Mouse (Mus musculus): ENCODE measurements at regions not wholly inside any gene's neighbourhood (a gene's known extent, or its start where the extent isn't known, plus 50 kb on each side); places are given as distances from the start of the nearest gene placed in this dataset.

- no peak for DNase-seq (ENCODE audit: low spot score in 2 of 2)
Observed at GRCm38 (mm10) chr16:78877941-78878340, 52.8 kb upstream of the Chodl start.

GRCm38 (mm10) chr16:78859006-78859405 lies 71.7 kb upstream of the Chodl start:
- DNase-seq (ENCODE audit: low spot score in 2 of 2): no peak

DNA sequence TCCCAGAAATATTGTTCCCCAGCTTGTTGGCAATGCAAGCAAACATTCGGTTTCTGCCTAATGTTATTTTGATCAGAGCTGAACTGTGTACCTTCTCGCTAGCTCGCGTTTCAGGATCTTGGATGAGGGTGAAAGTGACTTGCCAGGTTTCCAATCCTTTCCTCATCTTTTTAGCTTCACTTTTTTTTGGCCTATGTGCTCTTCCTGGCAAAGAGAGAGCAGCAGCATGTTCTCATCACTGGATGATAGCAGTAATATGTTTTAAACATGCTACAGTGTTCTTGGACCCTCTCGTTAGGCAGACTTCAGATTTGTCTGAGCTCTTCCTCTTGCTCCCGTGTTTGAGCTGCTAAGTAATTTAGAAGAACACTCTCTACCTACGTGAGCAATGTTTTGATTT lies 99.8 kb upstream of the Chodl start:
- no peak for DNase-seq (ENCODE audit: low spot score in 2 of 2)

DNA sequence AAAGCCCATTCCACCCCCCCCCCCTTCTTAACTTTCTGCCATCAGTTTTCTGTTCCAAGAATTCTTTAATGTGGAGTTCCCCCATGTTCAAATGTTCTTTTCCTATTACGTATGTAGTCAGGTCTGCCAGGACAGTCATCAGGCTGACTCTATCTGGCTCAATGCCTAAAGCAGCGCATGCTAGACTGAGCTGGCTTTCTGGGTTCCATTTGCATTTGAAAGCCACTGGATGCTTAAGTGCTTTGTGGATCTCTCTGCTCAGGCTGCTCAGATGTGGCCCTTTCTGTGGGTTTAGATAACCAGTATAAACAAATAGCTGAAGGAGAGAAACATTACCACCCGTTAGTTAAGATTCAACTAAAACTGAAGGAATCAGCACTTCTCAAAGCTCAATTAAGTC lies 103.0 kb upstream of the Chodl start:
- DNase-seq (ENCODE audit: low spot score in 2 of 2): no peak

- DNase-seq (ENCODE audit: low spot score in 2 of 2): no peak
Observed at GRCm38 (mm10) chr16:78790064-78790463, 140.7 kb upstream of the Chodl start.

GRCm38 (mm10) chr16:78759226-78759625 lies 171.5 kb upstream of the Chodl start:
- no peak for DNase-seq (ENCODE audit: low spot score in 2 of 2)

DNA sequence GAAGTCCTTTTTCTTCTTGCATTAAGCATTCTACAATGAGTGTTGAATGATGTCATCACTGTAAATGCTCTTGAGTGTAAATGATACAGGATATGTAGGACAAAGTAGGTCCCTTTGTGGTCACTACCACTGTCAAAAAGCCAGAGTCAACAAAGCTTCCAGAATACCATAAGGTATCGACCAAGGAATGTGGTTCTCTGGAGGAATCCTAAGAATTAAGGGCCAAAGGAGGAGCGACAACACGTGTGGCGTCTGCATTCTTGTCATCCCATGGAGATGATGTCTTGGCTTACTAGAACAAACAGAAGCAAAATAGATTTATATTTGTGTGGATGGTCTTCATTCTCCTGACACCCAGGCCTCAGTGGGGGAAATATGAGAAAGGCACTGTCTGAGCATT lies 161.4 kb upstream of the D16Ertd472e start:
- no peak for DNase-seq (ENCODE audit: low spot score in 2 of 2)

GRCm38 (mm10) chr16:78730583-78731501 lies 154.3 kb upstream of the D16Ertd472e start:
- DNase-seq (ENCODE audit: low spot score in 2 of 2): no peak

DNA sequence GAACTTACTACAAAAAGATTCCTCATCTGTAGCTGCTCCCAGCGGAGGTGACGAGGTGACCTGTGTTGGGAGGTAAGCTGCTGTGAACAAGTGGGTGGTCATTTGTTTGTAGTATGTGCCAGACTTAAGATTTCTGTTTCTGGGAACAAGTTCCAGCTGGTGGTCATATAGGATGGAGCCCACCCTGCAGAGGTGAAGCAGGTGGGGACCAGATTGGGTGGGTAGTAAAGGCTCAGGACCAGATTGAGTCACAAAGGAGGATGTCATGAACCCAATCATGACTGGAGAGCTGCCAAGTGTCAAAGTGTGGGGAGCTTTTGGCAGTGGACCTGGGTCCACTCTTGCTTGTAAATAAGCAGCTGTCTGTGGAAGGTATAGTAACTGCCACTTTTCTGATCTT lies 149.0 kb upstream of the D16Ertd472e start:
- no peak for DNase-seq (ENCODE audit: low spot score in 2 of 2)

GRCm38 (mm10) chr16:78709943-78710342 lies 133.4 kb upstream of the D16Ertd472e start:
- no peak for DNase-seq (ENCODE audit: low spot score in 2 of 2)

GRCm38 (mm10) chr16:78707566-78707965 lies 131.1 kb upstream of the D16Ertd472e start:
- DNase-seq (ENCODE audit: low spot score in 2 of 2): no peak

DNA sequence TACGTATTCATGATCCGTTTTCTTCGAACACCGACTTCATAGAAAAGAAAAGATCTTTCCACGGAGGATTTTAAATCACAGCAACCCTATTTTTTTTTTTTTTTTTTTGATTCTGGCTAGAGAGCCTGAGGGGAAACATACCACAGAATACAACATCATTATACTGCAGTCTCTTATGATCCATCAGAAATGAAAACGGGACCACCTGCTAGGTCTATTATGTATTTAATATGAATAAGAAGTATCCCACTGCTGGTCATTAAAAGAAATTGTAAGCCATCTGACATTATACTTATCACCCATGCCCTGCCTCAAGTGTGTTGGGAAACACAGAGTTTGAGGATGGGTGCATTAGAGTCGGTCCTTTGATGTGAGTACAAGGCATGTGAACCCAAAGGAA lies 130.7 kb upstream of the D16Ertd472e start:
- no peak for DNase-seq (ENCODE audit: low spot score in 2 of 2)

DNA sequence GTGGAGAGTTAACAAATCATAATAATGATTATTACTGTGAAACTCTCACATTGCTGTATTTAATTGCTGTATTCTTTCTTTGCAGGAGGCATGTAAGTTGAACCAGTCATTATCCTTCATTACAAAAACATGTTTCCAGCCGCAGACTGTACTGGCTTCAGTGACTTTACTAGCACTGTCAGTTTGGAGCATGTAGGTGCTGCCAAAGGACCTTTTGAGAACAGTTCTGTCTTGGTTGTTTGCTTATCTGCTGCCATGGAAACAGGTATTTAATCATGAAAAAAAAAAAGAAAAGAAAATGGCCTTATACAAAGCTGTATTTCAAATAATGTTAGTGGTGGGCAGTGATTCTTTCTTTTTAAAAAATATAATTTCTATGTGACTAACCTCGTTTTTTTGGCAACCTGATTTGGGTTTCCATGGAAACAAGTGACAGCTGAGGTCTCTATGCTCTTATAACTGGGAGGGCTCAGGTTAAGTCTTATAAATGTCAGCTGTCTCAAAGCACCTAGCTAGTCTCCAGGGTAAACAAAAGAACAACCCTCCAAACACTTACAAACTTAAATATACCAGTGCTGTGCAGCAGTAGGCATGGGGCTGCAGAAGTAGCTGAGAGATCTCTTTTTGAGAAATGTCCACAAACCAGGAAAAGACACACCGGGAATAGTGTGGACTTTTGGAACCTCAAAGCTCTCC lies 121.2 kb upstream of the D16Ertd472e start:
- no peak for DNase-seq (ENCODE audit: low spot score in 2 of 2)

DNA sequence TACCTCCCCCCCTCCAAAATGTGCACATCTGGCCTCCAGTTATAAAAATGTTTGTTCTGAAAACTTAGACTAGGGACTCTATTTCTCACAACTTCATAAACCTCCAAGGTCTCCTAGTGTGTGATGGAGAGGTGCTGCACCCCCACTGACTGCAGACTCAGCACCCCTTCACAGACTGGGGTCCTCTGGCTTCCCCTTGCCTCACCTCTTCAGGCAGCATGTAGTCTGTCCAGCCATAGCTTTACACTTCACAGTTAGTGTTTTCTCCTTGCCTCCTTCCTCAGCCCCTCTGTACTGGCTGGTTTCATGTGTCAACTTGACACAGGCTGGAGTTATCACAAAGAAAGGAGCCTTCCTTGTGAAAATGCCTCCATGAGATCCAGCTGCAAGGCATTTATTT lies 111.7 kb upstream of the D16Ertd472e start:
- no peak for DNase-seq (ENCODE audit: low spot score in 2 of 2)

DNA sequence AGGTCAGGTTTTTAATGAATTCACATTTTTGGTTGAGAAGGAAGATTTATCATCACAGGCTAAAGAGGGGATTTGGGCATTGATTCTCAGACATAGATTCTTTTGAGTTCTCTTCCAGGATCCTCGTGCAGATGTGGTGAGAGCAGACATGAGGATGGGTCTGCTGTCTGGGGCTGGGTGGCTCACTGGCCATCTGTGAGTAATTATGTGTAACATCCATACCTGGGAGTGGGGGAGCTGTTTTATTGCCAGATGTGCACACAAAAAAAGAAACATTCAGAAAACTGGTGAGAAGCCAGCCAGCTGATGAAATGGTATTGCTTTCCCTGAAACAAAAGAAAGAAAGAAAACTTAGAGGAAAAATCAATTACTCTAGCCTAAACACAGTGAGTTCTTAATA lies 108.7 kb upstream of the D16Ertd472e start:
- no peak for DNase-seq (ENCODE audit: low spot score in 2 of 2)

DNA sequence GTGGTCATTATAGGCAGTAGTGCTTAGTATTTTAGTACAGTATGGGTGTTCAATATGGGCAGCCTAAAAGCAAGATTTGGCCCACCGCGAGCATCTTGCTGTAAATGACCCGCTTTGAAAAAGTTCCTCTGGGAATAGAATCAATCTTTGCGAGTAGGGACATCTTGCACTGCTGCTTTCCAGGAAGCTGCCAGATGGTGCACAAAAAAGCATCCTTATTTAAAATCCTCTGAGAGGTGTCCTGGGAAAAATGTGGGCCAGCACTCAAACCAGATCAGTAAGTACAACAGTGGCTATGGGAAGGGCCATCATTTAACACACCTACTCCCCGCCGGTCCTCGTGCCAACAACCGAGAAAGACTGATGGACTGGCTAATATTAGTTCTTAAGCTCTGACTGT lies 107.5 kb upstream of the D16Ertd472e start:
- peak; percentile 6 to 8 for DNase-seq (ENCODE audit: low spot score in 2 of 2)

- DNase-seq (ENCODE audit: low spot score in 2 of 2): no peak
Observed at GRCm38 (mm10) chr16:78661126-78661525, 84.6 kb upstream of the D16Ertd472e start.

DNA sequence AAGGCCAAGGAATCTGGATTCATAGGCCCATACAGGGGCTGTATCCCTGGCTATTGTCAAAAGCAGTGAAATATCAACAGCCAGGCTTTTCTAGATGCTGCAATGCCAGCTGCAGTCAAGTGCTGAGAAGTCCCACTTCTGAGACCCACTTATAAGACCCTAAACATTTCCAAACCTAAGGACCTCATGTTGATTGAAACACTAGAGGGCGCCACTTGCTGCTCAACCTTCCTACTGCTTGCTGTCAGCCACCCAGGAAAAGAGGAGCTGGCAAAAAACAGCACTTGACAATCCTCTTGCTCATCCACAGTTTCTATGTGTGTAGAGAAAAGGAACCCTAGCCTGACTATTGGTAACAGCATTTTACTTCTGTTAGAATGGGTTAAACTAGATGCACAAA lies 68.2 kb upstream of the D16Ertd472e start:
- no peak for DNase-seq (ENCODE audit: low spot score in 2 of 2)

GRCm38 (mm10) chr16:78641717-78642116 lies 65.2 kb upstream of the D16Ertd472e start:
- DNase-seq (ENCODE audit: low spot score in 2 of 2): no peak

- DNase-seq (ENCODE audit: low spot score in 2 of 2): no peak
Observed at GRCm38 (mm10) chr16:78641205-78641604, 64.7 kb upstream of the D16Ertd472e start.

DNA sequence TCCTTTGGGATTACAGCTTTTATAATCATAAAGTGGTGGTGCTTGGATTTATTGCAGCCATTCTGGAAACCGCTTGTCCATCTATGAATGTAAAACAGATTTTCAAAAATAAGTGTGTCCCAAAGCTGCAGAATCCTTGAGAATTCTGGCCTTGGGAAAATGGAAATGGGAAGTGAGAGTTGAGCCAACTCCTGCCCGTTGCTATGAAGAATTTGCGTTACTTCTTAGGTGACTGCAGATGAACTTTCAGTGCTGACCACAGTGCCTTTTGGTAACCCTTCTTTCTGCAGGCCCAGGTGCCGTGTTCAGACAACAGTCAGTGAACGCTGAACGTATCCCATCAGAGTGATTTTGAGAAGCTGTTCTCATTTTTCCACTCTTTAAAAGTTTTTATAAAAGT lies 60.9 kb upstream of the D16Ertd472e start:
- DNase-seq (ENCODE audit: low spot score in 2 of 2): no peak

DNA sequence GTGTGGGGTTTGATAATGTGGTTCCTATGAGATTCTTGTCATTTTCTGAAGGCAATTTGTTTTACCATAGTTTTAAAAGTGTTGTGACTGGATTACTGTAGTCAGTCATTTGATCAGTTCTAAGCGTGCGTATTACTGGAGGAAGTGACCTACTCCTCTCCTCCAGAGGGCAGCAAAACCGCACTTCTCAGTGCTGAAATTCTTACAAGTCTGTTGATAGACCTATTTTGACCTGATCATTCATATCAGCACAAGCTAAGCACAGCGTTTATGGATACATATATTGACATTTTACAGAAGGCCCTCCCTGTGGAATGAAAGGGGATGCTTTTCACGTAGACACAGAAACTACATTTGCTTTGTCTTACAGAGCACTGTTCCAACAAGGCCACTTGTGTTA lies 60.5 kb upstream of the D16Ertd472e start:
- DNase-seq (ENCODE audit: low spot score in 2 of 2): peak in 1 of 2 experiments; percentile 28

DNA sequence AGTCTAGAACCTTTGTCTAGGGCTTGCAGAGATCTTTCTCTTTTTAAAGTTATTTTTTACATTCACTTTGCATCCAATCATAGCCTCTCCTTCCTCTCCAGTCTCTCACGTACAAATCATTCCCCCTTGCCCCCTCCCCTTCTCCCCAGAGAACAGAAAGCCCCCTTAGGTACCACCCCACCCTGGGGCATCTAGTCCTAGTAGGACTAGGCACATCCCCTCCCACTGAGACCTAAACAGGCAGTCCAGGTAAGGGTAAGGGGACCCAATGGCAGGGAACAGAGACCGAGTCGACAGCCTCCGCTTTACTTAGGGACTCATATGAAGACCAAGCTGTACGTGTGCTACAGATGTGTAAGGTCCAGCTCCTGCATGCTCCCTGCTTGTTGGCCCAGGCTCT lies 59.3 kb upstream of the D16Ertd472e start:
- DNase-seq (ENCODE audit: low spot score in 2 of 2): no peak

Data from frontal cortex, postnatal 14 days (tissue).